Mouse (Mus musculus) lung, embryonic 16.5 days (tissue): ENCODE measurements around the gene Dhx40. TPM values are rescaled to one million over a fixed set of nuclear protein-coding genes. Genes with fewer than 3 reads are reported as not detected.

Experiments used
- ATAC-seq: fragments of 200-750 bp; cut with Nextera tagmentation; 2 replicates; pipeline ENCODE4 v1.8.0; 2017; ENCODE audit warnings: low read depth, mild to moderate bottlenecking, moderate library complexity
- H3K27ac ChIP-seq: fragments of 300-500 bp; sonication (generic); 2 replicates; pipeline ENCODE4 v1.5.1; 2014; ENCODE audit warnings: mild to moderate bottlenecking, control low read depth, low read length
- H3K27me3 ChIP-seq: fragments of 300-500 bp; sonication (generic); 2 replicates; pipeline ENCODE4 v1.6.1; 2014; ENCODE audit warnings: low read depth, low read length, mixed read lengths; ENCODE audit not compliant: control insufficient read depth, insufficient read depth
- H3K36me3 ChIP-seq: fragments of 300-500 bp; sonication (generic); 2 replicates; pipeline ENCODE4 v1.6.1; 2014; ENCODE audit warnings: low read length; ENCODE audit not compliant: control insufficient read depth, insufficient read depth
- H3K4me1 ChIP-seq: fragments of 300-500 bp; sonication (generic); replicated peaks from 2 replicates; pipeline ENCODE4 v1.6.1; 2014; ENCODE audit warnings: low read length, mixed read lengths; ENCODE audit not compliant: control insufficient read depth, insufficient read depth
- H3K4me2 ChIP-seq: fragments of 300-500 bp; sonication (generic); 2 replicates; pipeline ENCODE4 v1.6.1; 2014; ENCODE audit warnings: low read depth, low read length, control low read depth
- H3K4me3 ChIP-seq: fragments of 300-500 bp; sonication (generic); 2 replicates; pipeline ENCODE4 v1.5.1; 2014; ENCODE audit warnings: mild to moderate bottlenecking, low read length, control low read depth
- H3K9ac ChIP-seq: fragments of 300-500 bp; sonication (generic); 2 replicates; pipeline ENCODE4 v1.6.1; 2014; ENCODE audit warnings: low read length, control low read depth
- H3K9me3 ChIP-seq: fragments of 300-500 bp; sonication (generic); 2 replicates; pipeline ENCODE4 v1.6.1; 2016; ENCODE audit warnings: low read length; ENCODE audit not compliant: control insufficient read depth
- WGBS: fragments of 180-500 bp; shearing (Covaris S2); extraction: QIAGEN DNeasy Blood & Tissue Kit; methylation state at CpG from one replicate; pipeline ENCODE4 v1.1.7; 2014; 5-methylcytosine and 5-hydroxymethylcytosine counted together
- polyA plus RNA-seq: library from polyadenylated mRNA; unstranded; fragments of >200 nt; fragmentation: Nextera tagmentation; extraction: Ambion mirVana; gene quantifications from 2 replicates; pipeline ENCODE4 v1.2.1, GENCODE M21; 2015

Dhx40 gene
- polyA plus RNA-seq, 1 experiment from 2014 or later, result 28.4 TPM

- no peak overlapping the region for H3K4me3 ChIP-seq
- H3K36me3 ChIP-seq, result no peaks in the 10 kb centered on the region
- H3K9me3 ChIP-seq, result no peaks in the 10 kb centered on the region
- no peak for ATAC-seq
- H3K4me1 ChIP-seq, result peaks cover 10% of the 10 kb centered on the region
- H3K27me3 ChIP-seq, result no peaks in the 10 kb centered on the region
- H3K27ac ChIP-seq, result no peak overlapping the region
- H3K9ac ChIP-seq, result no peak overlapping the region
- H3K4me2 ChIP-seq, result no peak overlapping the region
Observed at GRCm38 (mm10) chr11:86760357-86760756, 47.2 kb downstream of the Dhx40 start.

DNA sequence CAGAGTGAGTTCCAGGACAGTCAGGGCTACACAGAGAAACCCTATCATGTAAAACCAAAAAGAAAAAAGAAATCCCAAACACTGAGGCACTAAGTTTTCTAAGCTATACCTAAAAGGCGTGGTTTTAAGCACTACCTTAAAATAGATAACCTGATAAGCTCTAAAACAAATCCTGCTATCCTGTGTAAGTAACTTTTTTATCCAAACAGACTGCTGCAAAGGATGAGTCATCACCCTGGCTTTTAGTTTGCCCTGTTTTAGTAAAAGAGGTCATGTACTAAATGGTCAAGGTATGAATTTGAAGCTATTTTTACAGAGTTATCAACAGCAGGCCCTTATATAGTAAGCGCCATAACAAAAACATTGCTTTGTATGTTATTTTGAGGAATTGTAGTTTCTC lies 47.7 kb downstream of the Dhx40 start:
- no peak for ATAC-seq
- Histone ChIP-seq H3K4me3 (no peak overlapping the region), H3K27ac (no peak overlapping the region), H3K27me3 (no peaks in the 10 kb centered on the region), H3K4me2 (no peak overlapping the region), H3K4me1 (peaks cover 12% of the 10 kb centered on the region), H3K9ac (no peak overlapping the region), H3K36me3 (no peaks in the 10 kb centered on the region), H3K9me3 (no peaks in the 10 kb centered on the region)
- 89% methylated on average over 2 of the region's 2 CpGs for WGBS

DNA sequence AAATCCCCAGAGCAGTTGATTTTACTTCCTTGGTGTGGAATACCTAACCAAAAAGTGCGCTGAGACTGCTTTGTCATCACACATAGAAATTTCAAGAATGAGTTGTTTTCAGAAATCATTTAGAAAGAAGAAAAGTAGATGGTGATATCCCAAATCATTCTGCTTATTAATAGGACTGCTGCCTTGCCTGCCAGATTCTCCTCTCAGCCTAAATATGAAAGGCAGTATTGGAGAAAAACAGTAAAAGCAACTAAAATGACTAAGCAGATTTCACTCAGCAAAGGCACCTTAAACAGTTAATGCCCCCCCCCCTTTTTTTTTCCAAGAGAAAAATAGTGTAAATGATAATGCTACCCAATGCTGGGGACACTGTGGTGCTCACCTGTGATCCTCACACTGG lies 48.3 kb downstream of the Dhx40 start:
- Histone ChIP-seq H3K9ac (no peak overlapping the region), H3K9me3 (no peaks in the 10 kb centered on the region), H3K4me1 (peaks cover 15% of the 10 kb centered on the region), H3K36me3 (no peaks in the 10 kb centered on the region), H3K27me3 (no peaks in the 10 kb centered on the region), H3K27ac (no peak overlapping the region), H3K4me3 (no peak overlapping the region), H3K4me2 (no peak overlapping the region)
- WGBS, result 98% methylated on average over 1 of the region's 1 CpGs
- no peak for ATAC-seq

DNA sequence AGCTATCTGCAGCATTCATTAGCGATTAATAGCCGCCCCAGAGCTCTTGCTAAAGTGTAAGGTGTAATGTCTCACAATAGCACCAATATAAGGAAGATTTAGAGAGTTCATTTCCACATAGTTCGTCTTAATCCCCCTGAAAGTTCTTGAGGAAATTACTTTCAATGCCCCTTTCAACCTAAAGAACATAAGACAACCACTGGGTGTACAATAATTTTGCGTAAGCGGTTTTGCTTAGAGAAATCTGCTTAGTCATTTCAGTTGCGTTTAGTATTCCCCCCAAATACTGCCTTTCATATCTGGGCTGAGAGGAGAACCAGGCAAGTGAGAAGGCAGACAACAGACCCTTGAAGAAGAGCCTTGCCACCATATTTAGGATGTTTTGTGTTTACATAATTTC lies 49.0 kb downstream of the Dhx40 start:
- H3K36me3 ChIP-seq, result no peaks in the 10 kb centered on the region
- no peak for ATAC-seq
- WGBS, result 28% methylated on average over 6 of the region's 6 CpGs
- peak overlapping the region; percentile 87 for H3K4me3 ChIP-seq
- peaks cover 16% of the 10 kb centered on the region for H3K4me1 ChIP-seq
- peak overlapping the region; percentile 99 for H3K27ac ChIP-seq
- H3K9ac ChIP-seq, result peak overlapping the region; percentile 95
- H3K4me2 ChIP-seq, result peak overlapping the region; percentile 72
- no peaks in the 10 kb centered on the region for H3K9me3 ChIP-seq
- H3K27me3 ChIP-seq, result no peaks in the 10 kb centered on the region

- Histone ChIP-seq H3K36me3 (no peaks in the 10 kb centered on the region), H3K9me3 (no peaks in the 10 kb centered on the region), H3K4me3 (peak within 1 kb of the TSS; percentile 87), H3K27me3 (no peaks in the 10 kb centered on the region), H3K4me1 (peaks cover 16% of the 10 kb centered on the region), H3K9ac (peak within 1 kb of the TSS; percentile 95), H3K4me2 (peak within 1 kb of the TSS; percentile 92), H3K27ac (peak within 1 kb of the TSS; percentile 99)
- peak; percentile 98 for ATAC-seq
- WGBS, result under 1% methylated on average over 70 of the region's 73 CpGs
Observed at GRCm38 (mm10) chr11:86757480-86758371, 49.8 kb downstream of the Dhx40 start, which contains the start of gene Cltc. Gene Cltc, minus strand, starts transcription at chr11:86757565.

DNA sequence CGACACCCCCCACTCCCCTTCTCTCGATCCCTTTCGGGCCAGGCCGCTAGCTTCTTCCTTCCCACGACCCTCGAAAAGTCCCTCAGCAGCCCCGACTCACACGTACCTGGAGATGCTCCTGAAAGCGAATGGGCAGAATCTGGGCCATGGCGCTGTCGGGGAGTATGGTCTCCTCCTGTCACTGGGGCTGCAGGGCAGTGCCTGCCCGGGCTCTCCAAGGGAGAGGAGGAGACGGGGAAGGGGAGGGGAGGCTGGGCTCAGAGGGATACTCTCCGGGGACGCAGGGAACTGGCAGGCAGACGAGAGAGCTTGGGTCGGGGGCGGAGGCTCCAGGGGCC lies 50.4 kb downstream of the Dhx40 start:
- peaks cover 16% of the 10 kb centered on the region for H3K4me1 ChIP-seq
- H3K4me2 ChIP-seq, result peak overlapping the region; percentile 92
- H3K9ac ChIP-seq, result peak overlapping the region; percentile 95
- peak overlapping the region; percentile 99 for H3K27ac ChIP-seq
- H3K36me3 ChIP-seq, result no peaks in the 10 kb centered on the region
- peak overlapping the region; percentile 87 for H3K4me3 ChIP-seq
- H3K27me3 ChIP-seq, result no peaks in the 10 kb centered on the region
- WGBS, result under 1% methylated on average over 18 of the region's 18 CpGs
- H3K9me3 ChIP-seq, result no peaks in the 10 kb centered on the region
- ATAC-seq, result no peak; the same call in 1 of the 2 replicates

DNA sequence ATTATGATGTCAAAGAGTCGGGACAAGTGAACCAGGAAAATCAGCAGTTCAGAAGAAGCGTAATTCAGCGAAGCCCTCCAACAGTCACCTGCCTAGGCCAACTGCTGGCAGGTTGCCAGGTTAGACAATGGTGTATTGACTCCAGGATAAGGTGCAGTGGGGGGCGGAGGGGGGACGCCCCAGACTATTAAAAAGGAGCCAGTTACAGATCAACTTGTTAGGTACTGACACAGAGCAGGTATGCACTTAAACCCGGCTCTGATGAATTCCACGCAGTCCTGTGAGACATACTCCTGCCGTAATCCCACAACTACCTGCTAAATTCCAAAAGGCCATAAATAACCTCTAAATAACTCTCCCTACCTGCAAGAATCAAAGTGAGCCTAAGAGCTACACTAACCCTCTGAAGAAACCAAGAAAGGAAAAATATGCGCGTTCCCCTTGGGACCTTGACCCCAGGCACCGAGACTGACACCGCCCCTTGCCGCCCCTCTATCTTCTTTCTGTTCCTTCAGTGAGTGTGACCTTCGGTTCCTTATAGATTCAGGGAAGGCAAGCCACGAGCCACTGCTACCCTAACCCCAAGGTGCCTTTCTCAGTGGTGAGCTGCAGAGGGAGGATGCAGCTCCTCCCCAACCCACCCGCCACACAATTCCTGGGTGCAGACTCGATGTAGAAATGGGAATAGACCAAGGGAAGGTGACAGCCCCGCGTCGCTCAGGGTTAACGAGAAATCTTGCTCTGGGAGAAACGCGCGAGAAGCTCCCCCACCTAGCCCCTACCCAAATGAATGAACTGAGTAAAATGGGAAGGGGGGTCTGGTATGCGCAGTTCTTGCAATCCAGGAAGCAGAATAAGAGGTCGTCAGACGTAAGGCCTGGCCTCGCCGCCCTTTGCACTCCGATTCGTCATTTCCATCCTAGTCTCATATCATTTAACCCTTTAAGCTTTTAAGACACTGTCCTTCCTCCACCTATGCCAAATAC lies 51.1 kb downstream of the Dhx40 start:
- H3K9me3 ChIP-seq, result no peaks in the 10 kb centered on the region
- H3K4me2 ChIP-seq, result peak overlapping the region; percentile 92
- ATAC-seq, result 0 out of 2 replicates have a peak, but pooled peaks have one; percentile 0
- H3K27me3 ChIP-seq, result no peaks in the 10 kb centered on the region
- H3K4me1 ChIP-seq, result peaks cover 16% of the 10 kb centered on the region
- H3K9ac ChIP-seq, result peak overlapping the region; percentile 95
- H3K4me3 ChIP-seq, result peak overlapping the region; percentile 87
- H3K27ac ChIP-seq, result peak overlapping the region; percentile 99
- under 1% methylated on average over 31 of the region's 31 CpGs for WGBS
- H3K36me3 ChIP-seq, result no peaks in the 10 kb centered on the region

GRCm38 (mm10) chr11:86752404-86752803 lies 55.1 kb downstream of the Dhx40 start:
- Histone ChIP-seq H3K4me3 (no peak overlapping the region), H3K36me3 (no peaks in the 10 kb centered on the region), H3K4me2 (no peak overlapping the region), H3K9me3 (no peaks in the 10 kb centered on the region), H3K9ac (no peak overlapping the region), H3K27ac (no peak overlapping the region), H3K4me1 (peaks cover 17% of the 10 kb centered on the region), H3K27me3 (no peaks in the 10 kb centered on the region)
- ATAC-seq, result no peak

- Histone ChIP-seq H3K4me3 (no peak overlapping the region), H3K4me2 (no peak overlapping the region)
- WGBS, result 93% methylated on average over 1 of the region's 1 CpGs
Observed at GRCm38 (mm10) chr11:86751010-86751409, 56.5 kb downstream of the Dhx40 start.

More at GRCm38 (mm10) chr11:86751010-86751409, 56.5 kb downstream of the Dhx40 start:
- ATAC-seq, result no peak
- Histone ChIP-seq H3K27ac (no peak overlapping the region), H3K9ac (no peak overlapping the region), H3K4me1 (peaks cover 17% of the 10 kb centered on the region), H3K9me3 (no peaks in the 10 kb centered on the region), H3K36me3 (no peaks in the 10 kb centered on the region), H3K27me3 (no peaks in the 10 kb centered on the region)
